Mouse (Mus musculus) lung, adult 18-20 months (tissue): Measurements from ENCODE around the gene Jak2.

ENCODE experiments used
- DNase-seq, 2 experiments: peaks; one replicate each; pipeline ENCODE4 v3.0.0; 2022; ENCODE audit warnings: mixed read lengths in 2 of 2

The Jak2 gene

DNA sequence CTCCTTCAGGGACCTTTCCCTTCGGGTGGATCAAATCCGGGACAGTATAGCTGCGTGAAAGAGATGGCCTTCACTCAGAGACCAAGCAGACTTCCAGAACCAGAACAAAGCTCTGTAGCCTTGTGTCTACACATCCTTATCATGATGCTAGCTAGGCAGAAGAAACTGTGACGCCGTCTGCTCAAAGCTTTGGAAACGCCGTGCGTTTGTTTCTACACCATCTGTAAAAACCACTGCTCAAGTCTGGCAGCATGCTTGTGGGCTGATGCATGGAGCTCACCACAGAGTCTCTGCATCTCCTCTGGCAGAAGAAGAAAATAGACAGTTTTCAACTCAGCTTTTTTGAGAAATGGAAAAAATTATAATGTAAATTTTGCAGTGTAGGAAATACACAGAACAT lies 60.2 kb downstream of the Jak2 start:
- no peak for DNase-seq

DNA sequence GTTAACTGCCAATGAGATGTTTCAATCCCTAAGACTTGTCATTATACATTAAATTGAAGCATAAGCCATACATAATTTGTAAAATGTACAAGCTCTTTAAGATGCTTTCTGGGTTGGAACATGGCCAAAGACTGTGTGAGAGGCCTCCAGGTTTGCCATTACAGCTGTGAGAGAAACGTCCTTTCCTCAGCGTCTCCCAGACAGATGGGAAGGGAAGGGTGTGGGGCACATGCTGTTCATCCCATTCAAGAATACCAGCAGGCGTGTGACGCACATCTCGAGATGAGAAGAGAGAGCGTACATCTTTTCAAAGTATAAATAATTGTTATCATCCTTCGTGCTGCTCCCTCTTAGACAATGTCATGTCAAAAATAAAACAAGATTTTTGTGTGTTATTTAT lies 61.0 kb downstream of the Jak2 start:
- DNase-seq: no peak

DNA sequence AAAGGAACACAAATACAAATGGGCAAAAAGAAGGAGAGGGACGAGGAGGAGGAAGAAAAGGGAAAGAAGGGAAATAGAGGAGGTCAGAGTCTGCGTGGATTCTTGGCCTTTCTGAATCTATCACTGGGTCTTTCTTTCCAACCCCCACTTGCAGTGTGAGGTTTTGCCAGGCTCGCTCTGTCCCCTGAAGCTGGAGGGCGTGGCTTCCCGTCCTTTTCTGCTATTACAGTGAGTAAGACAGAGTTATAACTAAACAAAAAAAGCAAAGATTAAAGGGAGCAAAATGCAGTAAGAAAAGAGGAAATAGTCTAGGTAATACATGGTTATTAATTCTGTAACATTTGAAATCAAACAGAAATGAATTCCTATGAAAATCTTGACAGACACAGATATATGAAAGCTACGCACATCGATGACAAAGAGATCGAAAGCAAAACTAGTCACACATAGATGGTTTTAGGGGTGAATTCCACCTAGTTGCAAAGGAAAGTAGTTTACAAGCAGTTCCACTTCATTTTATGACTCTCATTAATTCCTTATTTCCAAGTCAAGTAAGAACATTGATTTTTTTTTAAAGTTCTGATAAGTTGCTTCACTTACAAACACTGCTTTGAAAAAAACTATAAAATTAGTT lies 71.9 kb downstream of the Jak2 start:
- DNase-seq: no peak

- peak; percentile 44 to 63 for DNase-seq
Measured at GRCm38 (mm10) chr19:29325053-29325851, 73.6 kb downstream of the Jak2 start, which contains the start of gene Insl6. Gene Insl6 (minus strand): TSS chr19:29325356.

DNA sequence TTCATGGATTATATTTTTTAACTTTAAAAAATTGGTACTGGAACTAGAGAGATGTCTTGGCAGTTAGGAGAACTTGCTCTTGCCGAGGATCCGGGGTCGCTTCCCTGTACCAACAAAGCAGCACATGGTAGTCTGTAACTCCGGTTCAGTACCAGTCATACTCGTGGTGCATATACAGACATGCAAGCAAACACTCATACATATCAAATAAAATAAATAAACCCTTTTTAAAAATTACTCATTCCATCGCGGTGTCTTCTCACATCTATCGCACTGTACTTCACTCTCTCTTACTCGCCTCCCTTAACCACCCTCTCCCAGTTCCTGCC lies 74.2 kb downstream of the Jak2 start:
- DNase-seq: no peak

DNA sequence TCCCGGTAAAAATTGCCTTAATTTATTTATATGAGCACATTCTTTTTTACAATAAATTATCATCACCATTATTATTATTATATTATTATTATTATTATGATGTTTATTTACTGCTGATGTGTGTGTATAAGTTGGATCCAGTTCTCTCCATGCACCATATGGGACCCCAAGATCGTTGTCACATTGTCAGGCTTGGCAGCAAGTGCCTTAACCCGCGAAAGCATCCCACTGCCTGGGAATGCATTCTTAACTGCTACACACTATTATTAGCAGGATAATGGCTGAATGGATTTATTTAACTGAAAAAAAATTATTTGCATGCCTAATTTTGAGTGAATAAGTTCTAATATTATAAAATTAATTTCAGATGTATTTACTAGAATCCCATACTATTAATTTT lies 74.8 kb downstream of the Jak2 start:
- no peak for DNase-seq

DNA sequence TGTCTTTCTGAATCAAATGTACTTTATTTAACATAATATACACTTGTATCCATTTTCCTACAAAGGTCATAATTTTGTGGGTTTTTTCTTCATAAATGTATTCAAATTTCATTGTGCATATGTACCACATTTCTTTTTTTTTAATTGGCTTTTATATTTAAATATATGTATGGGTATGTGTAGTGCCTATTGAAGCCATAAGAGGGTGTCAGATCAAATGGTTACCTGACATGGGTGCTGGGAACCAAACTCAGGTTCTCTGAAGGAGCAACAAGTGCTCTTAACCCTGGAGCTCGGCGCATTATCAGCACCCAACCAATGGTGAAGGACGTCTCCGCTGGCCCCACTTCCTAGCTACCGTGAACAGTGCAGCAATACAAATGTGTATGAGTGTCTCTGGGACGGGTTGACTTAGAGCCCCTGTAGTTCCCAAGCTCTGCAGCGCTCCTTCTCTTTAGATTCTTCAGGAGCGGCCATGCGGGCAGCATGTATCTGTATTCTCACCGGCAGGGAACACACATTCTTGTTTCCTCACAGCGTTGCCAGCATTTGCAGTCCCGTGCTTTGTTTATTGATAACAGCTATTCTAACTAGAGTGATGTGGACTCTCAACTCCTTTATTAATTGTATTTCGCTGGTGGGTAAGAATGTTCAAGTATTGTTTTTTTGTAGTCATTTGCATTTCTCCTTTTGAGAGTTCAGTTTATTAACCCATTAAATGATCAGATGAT lies 75.4 kb downstream of the Jak2 start:
- no peak for DNase-seq

DNA sequence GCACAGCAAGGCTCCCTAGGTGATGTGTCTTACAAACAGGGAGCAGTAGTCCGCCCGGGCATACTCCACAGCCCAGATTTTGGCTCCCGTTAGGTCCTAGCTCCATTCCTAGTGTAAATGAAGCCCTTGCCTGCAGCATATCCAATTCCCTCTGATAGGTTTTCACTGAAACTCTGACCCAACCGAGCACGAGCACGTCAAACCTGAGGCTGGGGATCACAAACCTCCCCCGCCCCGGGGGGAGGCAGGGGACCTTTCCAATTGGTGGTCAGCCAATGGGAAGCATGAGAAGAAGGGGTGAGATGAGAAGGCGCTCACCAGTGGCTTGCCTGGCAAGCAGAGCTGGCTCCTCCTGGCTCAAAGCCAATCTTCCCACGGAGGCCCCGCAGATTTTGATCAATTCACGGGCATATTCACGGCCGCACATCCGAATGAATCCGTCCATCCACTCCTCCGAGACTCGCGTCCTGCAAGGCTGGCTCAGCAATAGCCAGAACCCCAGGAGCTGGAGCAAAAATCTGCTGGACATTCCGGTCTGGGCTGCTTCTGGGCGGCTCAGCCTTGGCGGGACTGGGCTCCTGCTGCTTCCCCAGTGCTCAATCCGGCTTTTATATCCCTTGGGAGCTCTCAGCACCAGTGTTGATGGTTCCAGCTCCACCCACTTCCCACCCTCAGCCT lies 82.6 kb downstream of the Jak2 start, which contains the start of gene Rln1:
Rln1 (minus strand) TSS at position 603 of the 678 bp plus-strand sequence.
- DNase-seq: no peak

DNA sequence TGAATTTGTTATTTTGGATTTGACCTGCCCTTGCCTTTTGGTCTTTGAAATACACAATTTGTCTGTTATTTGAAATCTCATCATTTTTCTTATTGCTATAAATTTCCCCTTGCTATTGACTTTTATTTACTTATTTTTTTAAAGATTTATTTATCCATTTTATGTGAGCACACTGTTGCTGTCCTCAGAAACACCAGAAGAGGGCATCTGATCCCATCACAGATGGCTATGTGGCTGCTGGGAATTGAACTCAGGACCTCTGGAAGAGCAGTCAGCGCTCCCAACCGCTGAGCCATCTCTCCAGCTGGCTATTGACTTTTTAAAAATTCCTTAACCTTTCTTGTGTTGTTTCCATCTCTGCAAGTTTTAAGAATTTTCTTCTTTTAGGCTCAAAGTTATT lies 85.0 kb downstream of the Jak2 start:
- DNase-seq: no peak

- no peak for DNase-seq
Measured at GRCm38 (mm10) chr19:29341029-29341428, 89.4 kb downstream of the Jak2 start.

- no peak for DNase-seq
Measured at GRCm38 (mm10) chr19:29342281-29342680, 90.7 kb downstream of the Jak2 start.

- no peak for DNase-seq
Measured at GRCm38 (mm10) chr19:29344868-29345267, 93.2 kb downstream of the Jak2 start.

DNA sequence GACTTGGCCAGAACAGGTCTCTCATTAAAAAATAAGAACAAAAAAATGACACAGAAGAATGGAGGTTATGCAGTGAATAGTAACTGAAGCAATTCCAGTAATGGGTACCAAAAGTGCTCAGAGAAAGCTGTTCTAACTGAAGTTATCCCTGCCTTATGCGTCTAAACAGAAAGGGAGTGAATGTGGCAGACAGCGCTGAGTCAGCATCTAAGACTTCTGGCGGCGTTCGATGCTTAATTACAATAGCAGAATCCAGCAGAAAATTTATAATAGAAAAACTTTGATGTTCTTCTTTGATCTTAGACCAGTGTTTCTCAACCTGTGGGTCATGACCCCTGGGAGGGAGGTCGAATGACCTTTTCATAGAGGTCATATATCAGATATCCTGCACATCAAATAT lies 94.0 kb downstream of the Jak2 start:
- no peak for DNase-seq

GRCm38 (mm10) chr19:29350991-29351390 lies 99.4 kb downstream of the Jak2 start:
- DNase-seq: no peak

DNA sequence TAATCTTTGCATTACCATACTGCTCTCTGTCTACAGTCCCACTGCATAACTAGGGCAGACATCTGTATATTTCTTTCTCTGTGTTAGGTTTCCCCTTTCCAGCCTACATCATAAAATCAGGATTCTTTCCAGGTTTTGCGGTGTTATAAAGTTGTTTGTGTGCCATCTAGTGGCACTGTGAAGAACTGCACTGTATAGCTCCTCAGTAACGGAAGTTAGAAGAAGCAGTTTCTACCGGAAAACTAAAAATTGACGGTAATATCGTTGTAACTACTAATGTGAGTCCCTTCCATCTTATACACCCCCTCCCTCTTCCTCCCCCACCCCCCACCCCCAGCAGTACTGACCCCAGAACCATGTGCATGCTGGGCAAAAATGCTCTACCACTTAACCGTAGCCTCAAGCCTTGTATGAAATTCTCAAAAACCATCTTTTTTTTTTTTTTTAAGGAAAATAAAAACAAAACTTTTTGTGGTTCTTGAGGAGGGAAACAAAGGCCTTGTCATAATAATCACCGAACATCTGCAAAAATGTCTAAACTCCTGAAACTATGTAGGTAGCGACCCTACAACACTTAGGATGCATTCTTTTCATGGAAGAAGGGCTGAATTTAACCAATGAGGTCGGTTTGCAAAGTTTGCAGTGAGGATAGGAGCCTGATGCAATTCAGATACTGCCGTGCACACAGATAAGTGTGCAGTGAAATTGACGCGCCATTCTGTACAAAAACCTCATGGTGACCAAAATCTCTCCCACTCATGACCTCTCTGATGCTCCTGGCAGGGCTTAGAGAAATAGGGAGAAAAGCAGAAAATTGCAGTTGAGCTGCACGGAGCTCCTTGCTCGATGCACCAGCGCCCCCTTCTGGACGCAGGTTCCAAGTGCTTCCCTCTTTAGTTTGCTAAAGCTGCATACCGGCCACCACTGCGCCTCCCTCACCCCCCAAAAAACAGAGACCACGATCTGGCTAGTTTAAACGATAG lies 103.6 kb downstream of the Jak2 start:
- DNase-seq: peak; percentile 83

DNA sequence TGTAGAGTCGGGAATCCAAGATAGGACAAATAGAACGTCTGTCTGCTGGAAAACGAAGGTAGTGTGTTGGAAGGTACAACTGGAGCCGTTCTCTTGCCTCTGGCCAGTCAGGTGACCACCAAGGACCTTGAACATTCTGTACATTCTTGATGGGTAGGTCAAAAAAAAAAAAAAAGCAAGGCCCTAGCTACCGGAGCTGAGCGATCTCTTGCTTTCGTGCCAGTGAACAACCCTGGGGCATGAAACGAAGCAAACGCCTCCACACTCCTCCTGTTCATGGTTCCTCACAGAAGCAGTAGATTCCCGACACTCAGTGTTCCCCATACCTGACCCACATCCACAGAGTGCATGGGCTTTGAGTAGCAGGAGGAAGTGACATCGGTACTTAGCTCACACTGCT lies 104.7 kb downstream of the Jak2 start:
- DNase-seq: no peak

DNA sequence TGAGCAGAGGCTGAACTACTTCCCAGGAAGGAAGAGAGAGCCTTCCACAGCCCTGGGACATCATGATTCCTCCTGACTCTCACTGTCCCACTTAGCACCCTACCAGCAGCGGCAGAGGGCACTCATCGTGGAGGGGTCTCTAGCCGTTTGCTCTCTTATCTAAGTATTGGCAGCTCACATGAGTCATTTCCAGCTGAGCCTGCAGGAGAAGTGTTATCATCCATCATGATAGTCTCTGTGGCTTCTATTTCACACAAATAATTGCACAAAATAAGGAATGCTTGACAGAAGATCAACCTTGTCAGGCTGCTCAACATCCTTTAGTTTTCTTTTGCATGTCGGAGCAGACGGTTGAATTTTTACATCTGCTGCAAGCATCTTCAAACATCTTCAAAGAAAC lies 108.6 kb downstream of the Jak2 start:
- DNase-seq: no peak

DNA sequence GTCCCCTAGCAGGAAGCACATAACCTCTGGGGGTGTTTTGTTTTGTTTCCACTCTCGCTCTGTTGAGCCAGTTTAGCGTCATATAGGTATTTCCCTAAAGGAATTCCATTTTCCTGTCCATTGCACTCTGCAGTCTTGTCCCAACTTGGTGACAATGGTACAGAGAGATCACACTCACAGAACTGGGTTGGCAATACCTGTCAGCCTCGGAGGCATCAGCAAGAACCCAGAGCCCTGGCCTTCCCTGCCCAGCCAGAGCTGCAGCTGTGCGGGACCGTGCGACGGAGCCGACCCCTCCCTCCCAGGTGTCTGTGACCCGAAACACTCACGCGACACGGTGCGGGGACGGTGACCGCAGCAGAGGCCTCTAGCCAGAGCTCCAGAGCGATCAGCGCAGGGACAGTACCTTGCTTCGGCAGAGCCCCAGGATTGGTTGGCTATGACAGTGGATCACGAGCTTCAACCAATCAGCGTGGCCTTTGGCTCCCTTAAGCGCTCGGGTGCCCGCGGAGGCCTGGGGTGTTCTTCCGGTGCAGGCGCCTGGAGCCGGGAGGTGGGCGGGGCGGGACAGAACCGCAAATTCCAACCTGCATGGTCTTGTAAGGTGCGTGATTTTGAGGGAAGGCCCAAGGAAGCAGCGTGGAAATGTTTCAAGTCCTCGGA lies 110.0 kb downstream of the Jak2 start:
- peak; percentile 93 for DNase-seq

DNA sequence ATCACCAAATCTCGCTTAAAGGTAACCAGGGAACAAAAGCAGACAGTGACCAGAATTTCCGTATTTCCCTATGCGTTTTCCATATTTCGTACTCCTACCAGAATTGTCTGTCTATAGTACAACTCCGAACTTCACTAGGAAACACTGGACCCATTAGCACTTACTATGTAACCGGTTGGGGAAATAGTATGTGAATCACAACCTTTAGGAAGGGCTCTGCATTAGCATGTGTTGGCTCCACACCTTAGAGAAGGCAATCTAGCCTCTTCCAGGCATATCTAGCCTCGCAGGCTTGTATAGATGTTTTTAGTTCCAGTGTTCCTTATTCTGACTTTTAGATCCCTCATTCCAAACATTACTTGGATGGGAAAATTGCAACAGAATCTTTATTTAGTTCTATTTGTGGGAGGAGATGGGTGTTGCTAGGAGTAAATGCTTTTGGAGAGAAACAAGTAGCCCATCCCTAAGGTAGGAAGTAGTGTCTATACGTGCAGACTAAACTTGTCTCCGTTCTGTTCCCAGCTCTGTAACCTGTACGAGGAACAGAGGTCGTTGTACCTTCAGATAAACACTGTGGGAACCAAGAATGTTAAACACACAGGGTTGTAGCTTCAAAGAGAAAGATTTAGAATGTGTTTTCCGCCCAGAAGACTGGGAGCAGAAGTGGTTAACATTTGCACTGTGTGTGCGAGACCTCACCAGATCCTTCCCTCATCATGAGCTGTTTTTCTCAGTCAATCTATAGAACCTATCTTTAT lies 110.7 kb downstream of the Jak2 start:
- DNase-seq: no peak
